Comparison of ENCODE assay signal across 9 mouse cellular contexts in genomic region chr1:77461877-77462615, GRCm38 (mm10). TPM values are rescaled to one million over a fixed set of nuclear protein-coding genes. Genes with fewer than 3 reads are reported as not detected.
DNase-seq lines count a peak whose midpoint lies in the region; TF ChIP-seq lines count a peak whose summit lies in the region.
"Had no signal": no experiment of that assay in that cellular context is flagged by ENCODE, and none has a peak within 500 bp of the region (broad histone marks: within the 10 kb centered on the region; RNA-seq: fewer than 3 reads in every experiment).

No protein-coding gene starts in this region.

- intact Hi-C loops in left cerebral cortex, adult 2 months (cut with DNase I) = no loop called here
- intact Hi-C loops in left cerebral cortex, postnatal 4 days (cut with DNase I) = no loop called here
- intact Hi-C loops in heart, postnatal 14 days (cut with DNase I) = no loop called here

- no peaks in the 10 kb centered on the region for H3K27me3 ChIP-seq in myocyte (ENCODE audit: control insufficient read depth, insufficient read depth, insufficient read length)

- H3K36me3 ChIP-seq in myocyte (ENCODE audit: control insufficient read depth, insufficient read depth) = no peaks in the 10 kb centered on the region

- TF ChIP-seq CTCF in left cerebral cortex, adult 2 months (IDR thresholded peaks at IDR 0.05) = no peak
- no peak for TF ChIP-seq CTCF in embryonic fibroblast, embryonic 13.5 days (IDR thresholded peaks at IDR 0.05; ENCODE audit: borderline replicate concordance, insufficient read depth, low read length)

- no peak overlapping the region for H3K4me3 ChIP-seq in left cerebral cortex, adult 2 months
- H3K4me3 ChIP-seq in embryonic fibroblast, embryonic 13.5 days (ENCODE audit: insufficient read depth, low read length) = no peak overlapping the region
- no peak overlapping the region for H3K4me3 ChIP-seq in myocyte

- TF ChIP-seq POLR2A in embryonic fibroblast, embryonic 13.5 days (IDR thresholded peaks at IDR 0.05; ENCODE audit: low read depth, low read length) = no peak
- no peak for TF ChIP-seq POLR2A in myocyte (IDR thresholded peaks at IDR 0.05; ENCODE audit: insufficient read length, low read depth)

- H3ac ChIP-seq in myocyte (ENCODE audit: control insufficient read depth, insufficient read length) = no peak overlapping the region

- peak overlapping the region; percentile 28; the same call in 1 of the 2 replicates for H3K27ac ChIP-seq in left cerebral cortex, adult 2 months
- H3K27ac ChIP-seq in embryonic fibroblast, embryonic 13.5 days (ENCODE audit: insufficient read depth, low read length) = peak overlapping the region; percentile 94

- no peak for DNase-seq in left cerebral cortex, adult 2 months (ENCODE audit: extremely low spot score in 1 of 2, low spot score in 2 of 2)
- no peak for DNase-seq in left cerebral cortex, postnatal 4 days
- peak; percentile 25 to 32 for DNase-seq in heart, postnatal 14 days
- DNase-seq in T-cell, adult 2 months (ENCODE audit: low spot score) = no peak
- DNase-seq in cerebellum, adult 9-11 months = no peak
- DNase-seq in liver = no peak
- DNase-seq: thymus, adult 18-20 months had no signal

- peaks cover 13% of the 10 kb centered on the region; the same call in 1 of the 2 replicates for H3K4me1 ChIP-seq in embryonic fibroblast, embryonic 13.5 days (ENCODE audit: control insufficient read depth, insufficient read depth, low read length)

- peak overlapping the region; percentile 71 for H3K4me2 ChIP-seq in myocyte (ENCODE audit: low read depth)

- no peaks in the 10 kb centered on the region for H3K79me2 ChIP-seq in myocyte (ENCODE audit: control insufficient read depth, insufficient read depth)

TF ChIP-seq in myocyte, 11 proteins besides CTCF, POLR2A, EP300 and RAD21:
- TF ChIP-seq TCF12 (IDR thresholded peaks at IDR 0.05; ENCODE audit: insufficient read depth, poor library complexity, severe bottlenecking) (no peak), E2F4 (IDR thresholded peaks at IDR 0.05; ENCODE audit: insufficient read depth) (no peak), MAX (IDR thresholded peaks at IDR 0.05; ENCODE audit: low read depth) (no peak), CEBPB (IDR thresholded peaks at IDR 0.05; ENCODE audit: insufficient read depth, poor library complexity, severe bottlenecking) (no peak), TCF3 (IDR thresholded peaks at IDR 0.05; ENCODE audit: insufficient read length, low read depth) (no peak), POLR2AphosphoS2 (IDR thresholded peaks at IDR 0.05; ENCODE audit: insufficient read length, low read depth) (no peak), USF1 (IDR thresholded peaks at IDR 0.05; ENCODE audit: low read depth) (no peak), MYOD1 (IDR thresholded peaks at IDR 0.05; ENCODE audit: control insufficient read depth in 1 of 3, insufficient read length in 2 of 3, low read depth in 2 of 3) (no peak), SRF (IDR thresholded peaks at IDR 0.05; ENCODE audit: control insufficient read depth, insufficient read length, low read depth) (no peak), REST (IDR thresholded peaks at IDR 0.05; ENCODE audit: insufficient read depth, insufficient read length) (no peak), MYOG (IDR thresholded peaks at IDR 0.05; ENCODE audit: control insufficient read depth in 1 of 3, insufficient read depth in 1 of 3, insufficient read length in 2 of 3, low read depth in 2 of 3) (no peak)

RNA-seq across cellular contexts. Expression of gene Epha4, which starts 52.8 kb away (rescaled TPM):
- 100 to 1,000 TPM; 173 to 174 TPM for total RNA-seq in left cerebral cortex, adult 2 months (2021)
- 100 to 1,000 TPM; 139 to 161 TPM for total RNA-seq in left cerebral cortex, postnatal 4 days (2021)
- 20.9 and 26.4 TPM in 2 replicates for polyA plus RNA-seq in embryonic fibroblast, embryonic 13.5 days (2011; ENCODE audit: insufficient read length, low read depth, missing spikeins)
- total RNA-seq in heart, postnatal 14 days (2021) = 10 to 100 TPM; 15.2 to 18.1 TPM
- polyA plus RNA-seq in myocyte (2012; fragmentation: generic; extraction: Trizol) = 0.29 TPM

Comparison
In these comparisons a context has a peak if more than half of its experiments do, and no peak if none do; other contexts are left out.
1. DNase-seq: peak in heart, postnatal 14 days (2 of 2); none in left cerebral cortex, adult 2 months (0 of 2), left cerebral cortex, postnatal 4 days (single experiment), T-cell, adult 2 months (single experiment), cerebellum, adult 9-11 months (single experiment) and liver (single experiment).
2. RNA of gene Epha4, which starts 52.8 kb away (total RNA-seq): 173 to 174 TPM in left cerebral cortex, adult 2 months and 139 to 161 TPM in left cerebral cortex, postnatal 4 days; 15.2 to 18.1 TPM in heart, postnatal 14 days; every median in the first group is over 4 times any median in the second.